Mouse (Mus musculus) midbrain, postnatal 0 days (tissue): ENCODE measurements at regions not wholly inside any gene's neighbourhood (a gene's known extent, or its start where the extent isn't known, plus 50 kb on each side); places are given as distances from the start of the nearest gene placed in this dataset.

Experiments used
- ATAC-seq: fragments of 200-750 bp; cut with Nextera tagmentation; 2 replicates; pipeline ENCODE4 v1.8.0; 2017; ENCODE audit warnings: moderate number of reproducible peaks, mild to moderate bottlenecking, moderate TSS enrichment, moderate library complexity; ENCODE audit not compliant: low FRiP score
- DNase-seq: peaks from one replicate; pipeline ENCODE4 v3.0.0-alpha.2; 2015; ENCODE audit warnings: low spot score
- H3K27ac ChIP-seq: fragments of 300-500 bp; sonication (generic); 2 replicates; pipeline ENCODE4 v1.5.1; 2014; ENCODE audit warnings: low read depth, mild to moderate bottlenecking, low read length, mixed read lengths
- H3K27me3 ChIP-seq: fragments of 300-500 bp; sonication (generic); 2 replicates; pipeline ENCODE4 v1.6.1; 2014; ENCODE audit warnings: low read length, control low read depth, mixed read lengths; ENCODE audit not compliant: insufficient read depth
- H3K36me3 ChIP-seq: fragments of 300-500 bp; sonication (generic); 2 replicates; pipeline ENCODE4 v1.6.1; 2014; ENCODE audit warnings: low read length, control low read depth, mixed read lengths; ENCODE audit not compliant: insufficient read depth
- H3K4me1 ChIP-seq: fragments of 300-500 bp; sonication (generic); 2 replicates; pipeline ENCODE4 v1.6.1; 2014; ENCODE audit warnings: mild to moderate bottlenecking, control low read depth, antibody characterized with exemption, low read length, mixed read lengths; ENCODE audit not compliant: insufficient read depth
- H3K4me2 ChIP-seq: fragments of 300-500 bp; sonication (generic); 2 replicates; pipeline ENCODE4 v1.6.1; 2014; ENCODE audit warnings: low read depth, mild to moderate bottlenecking, low read length, mixed read lengths; ENCODE audit not compliant: poor library complexity, severe bottlenecking
- H3K4me3 ChIP-seq: fragments of 300-500 bp; sonication (generic); 2 replicates; pipeline ENCODE4 v1.5.1; 2014; ENCODE audit warnings: low read depth, mild to moderate bottlenecking, low read length, moderate library complexity
- H3K9ac ChIP-seq: fragments of 300-500 bp; sonication (generic); replicated peaks from 2 replicates; pipeline ENCODE4 v1.6.1; 2014; ENCODE audit warnings: mild to moderate bottlenecking, low read length, moderate library complexity, mixed read lengths; ENCODE audit not compliant: poor library complexity, severe bottlenecking
- H3K9me3 ChIP-seq: fragments of 300-500 bp; sonication (generic); 2 replicates; pipeline ENCODE4 v1.6.1; 2016; ENCODE audit warnings: low read length, control low read depth
- CTCF ChIP-seq: IDR thresholded peaks from 2 replicates; pipeline ENCODE4 v1.5.1; 2016; ENCODE audit warnings: antibody characterized with exemption, mild to moderate bottlenecking
- WGBS: fragments of 180-500 bp; shearing (Covaris S2); extraction: QIAGEN DNeasy Blood & Tissue Kit; methylation state at CpG from one replicate; pipeline ENCODE4 v1.1.7; 2014; 5-methylcytosine and 5-hydroxymethylcytosine counted together

DNA sequence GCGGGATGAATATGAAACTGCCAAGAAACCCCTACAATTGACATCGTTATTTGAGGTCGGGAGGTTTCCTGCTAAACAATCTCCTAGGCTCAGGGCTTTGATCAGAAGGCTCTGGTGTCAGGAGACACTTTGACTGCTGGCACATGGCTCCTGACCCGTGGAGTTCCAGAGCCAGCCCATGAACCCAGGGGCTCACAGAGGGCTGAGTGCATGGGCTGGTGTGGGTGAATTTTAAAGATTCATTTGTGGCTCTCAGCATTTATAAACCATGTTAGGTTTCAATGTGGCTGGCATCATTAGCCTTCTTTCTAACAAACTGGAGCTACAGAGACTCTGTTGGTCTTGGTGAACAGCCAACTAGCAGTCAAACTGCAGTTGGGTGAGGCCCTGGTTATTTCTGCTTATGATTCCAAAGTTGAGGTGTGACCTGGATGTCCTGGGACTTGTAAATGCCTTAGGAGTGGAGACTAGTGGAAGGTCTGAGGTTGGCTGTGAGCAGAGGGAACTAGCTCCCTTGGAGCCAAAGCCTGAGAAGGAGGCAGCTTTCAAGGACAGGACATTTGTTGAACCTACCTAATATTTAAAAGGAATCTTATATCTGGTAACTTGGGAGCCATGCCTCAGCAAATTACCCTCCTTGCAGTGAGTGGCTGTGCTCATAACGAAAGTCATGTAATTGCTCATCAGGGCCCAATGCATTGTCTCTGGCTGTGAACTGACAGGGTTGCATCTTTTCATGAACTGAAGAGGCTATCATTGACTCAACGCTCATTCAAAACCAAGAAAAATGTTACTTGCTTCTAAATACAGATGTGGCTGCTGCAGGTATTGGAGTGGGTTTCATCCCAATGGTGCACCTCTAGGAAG, 108.0 kb upstream of the Mki67 start:
- Histone ChIP-seq H3K27me3 (no peaks in the 10 kb centered on the region; the same call in 1 of the 2 replicates), H3K4me1 (no peaks in the 10 kb centered on the region), H3K9ac (no peak overlapping the region), H3K9me3 (no peaks in the 10 kb centered on the region), H3K4me2 (no peak overlapping the region), H3K36me3 (no peaks in the 10 kb centered on the region), H3K27ac (no peak overlapping the region), H3K4me3 (no peak overlapping the region)
- 81% methylated on average over 6 of the region's 6 CpGs for WGBS
- ATAC-seq: no peak
- TF ChIP-seq CTCF: no peak
- DNase-seq: no peak

DNA sequence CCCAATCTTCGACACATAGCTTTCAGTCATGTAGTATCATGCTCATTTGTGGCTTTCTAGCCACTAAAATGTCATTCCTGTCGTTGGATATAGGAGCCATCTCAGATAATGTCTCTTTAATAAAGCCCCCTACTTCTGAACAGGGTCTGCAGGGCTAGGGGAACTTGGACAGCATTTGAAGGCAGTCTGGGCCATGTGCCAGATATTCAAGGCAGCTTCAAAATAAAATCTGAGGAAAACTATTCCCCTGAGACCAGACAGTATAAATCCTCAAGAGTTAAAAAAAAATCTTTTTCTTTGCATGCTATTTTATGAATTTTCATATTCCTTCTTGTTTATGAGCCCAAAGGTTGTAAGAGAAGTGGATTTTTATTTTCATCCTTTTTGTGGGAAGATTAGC, 113.1 kb upstream of the Mki67 start:
- TF ChIP-seq CTCF: no peak
- H3K27me3 ChIP-seq: no peaks in the 10 kb centered on the region; the same call in 1 of the 2 replicates
- H3K9ac ChIP-seq: no peak overlapping the region
- no peak overlapping the region for H3K4me2 ChIP-seq
- DNase-seq (peak; percentile 50), ATAC-seq (no peak)
- no peaks in the 10 kb centered on the region for H3K36me3 ChIP-seq
- WGBS: 51% methylated on average over 2 of the region's 2 CpGs
- no peak overlapping the region for H3K27ac ChIP-seq
- no peaks in the 10 kb centered on the region for H3K9me3 ChIP-seq
- H3K4me3 ChIP-seq: no peak overlapping the region
- peaks cover 7% of the 10 kb centered on the region; the same call in 1 of the 2 replicates for H3K4me1 ChIP-seq

DNA sequence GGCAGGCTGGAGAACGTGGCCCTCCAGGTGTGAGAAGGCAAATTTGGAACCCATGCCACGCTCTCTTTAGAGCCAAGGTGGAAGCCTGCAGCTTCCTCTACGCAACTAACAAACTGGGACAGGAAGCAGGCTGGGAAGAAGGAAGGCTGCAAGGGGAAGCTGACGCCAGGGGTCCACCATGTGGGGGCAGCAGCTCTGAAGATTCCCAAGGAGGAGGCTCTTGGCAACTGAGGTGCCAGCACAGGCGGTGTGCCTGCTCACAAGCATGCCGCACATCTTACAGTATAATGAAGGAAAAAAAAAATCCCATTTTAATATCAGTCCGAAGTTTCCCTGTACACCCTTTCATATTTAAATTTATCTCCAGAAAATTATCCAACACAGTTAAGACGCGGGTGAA, 117.3 kb upstream of the Mki67 start:
- TF ChIP-seq CTCF: peak; percentile 47
- Histone ChIP-seq H3K36me3 (no peaks in the 10 kb centered on the region), H3K4me3 (no peak overlapping the region), H3K9ac (no peak overlapping the region), H3K4me2 (no peak overlapping the region), H3K27me3 (0 out of 2 replicates have a peak, but pooled peaks cover 4% of the 10 kb centered on the region), H3K9me3 (no peaks in the 10 kb centered on the region), H3K4me1 (peaks cover 7% of the 10 kb centered on the region; the same call in 1 of the 2 replicates), H3K27ac (no peak overlapping the region)
- ATAC-seq: no peak
- no peak for DNase-seq
- WGBS: 33% methylated on average over 9 of the region's 9 CpGs

GRCm38 (mm10) chr7:135836808-135837733, 120.9 kb upstream of the Mki67 start:
- DNase-seq: peak; percentile 93
- 0 out of 2 replicates have a peak overlapping the region, but pooled peaks have one; percentile 13 for H3K4me2 ChIP-seq
- 32% methylated on average over 12 of the region's 12 CpGs for WGBS
- H3K27me3 ChIP-seq: peaks cover 6% of the 10 kb centered on the region; the same call in 1 of the 2 replicates
- no peaks in the 10 kb centered on the region for H3K9me3 ChIP-seq
- no peak overlapping the region for H3K4me3 ChIP-seq
- peaks cover 4% of the 10 kb centered on the region; the same call in 1 of the 2 replicates for H3K4me1 ChIP-seq
- H3K27ac ChIP-seq: no peak overlapping the region
- TF ChIP-seq CTCF: peak; percentile 89
- no peak overlapping the region for H3K9ac ChIP-seq
- no peak for ATAC-seq
- H3K36me3 ChIP-seq: no peaks in the 10 kb centered on the region

- TF ChIP-seq CTCF: no peak
- WGBS: 55% methylated on average over 5 of the region's 5 CpGs
- H3K27ac ChIP-seq: no peak overlapping the region
Observed at GRCm38 (mm10) chr7:135844018-135844417, 127.9 kb upstream of the Mki67 start.

More at GRCm38 (mm10) chr7:135844018-135844417, 127.9 kb upstream of the Mki67 start:
- Histone ChIP-seq H3K4me2 (no peak overlapping the region), H3K4me1 (no peaks in the 10 kb centered on the region), H3K4me3 (no peak overlapping the region), H3K27me3 (no peaks in the 10 kb centered on the region), H3K36me3 (no peaks in the 10 kb centered on the region), H3K9ac (no peak overlapping the region), H3K9me3 (no peaks in the 10 kb centered on the region)
- no peak for DNase-seq
- ATAC-seq: no peak
